Mouse (Mus musculus): Measurements from ENCODE around the gene 2410137M14Rik.
"Not testable (repeated sequence)": the region's sequence is repeated elsewhere in the genome, so short reads cannot be mapped to it uniquely, and the experiment has no call there.

The 2410137M14Rik gene

DNA sequence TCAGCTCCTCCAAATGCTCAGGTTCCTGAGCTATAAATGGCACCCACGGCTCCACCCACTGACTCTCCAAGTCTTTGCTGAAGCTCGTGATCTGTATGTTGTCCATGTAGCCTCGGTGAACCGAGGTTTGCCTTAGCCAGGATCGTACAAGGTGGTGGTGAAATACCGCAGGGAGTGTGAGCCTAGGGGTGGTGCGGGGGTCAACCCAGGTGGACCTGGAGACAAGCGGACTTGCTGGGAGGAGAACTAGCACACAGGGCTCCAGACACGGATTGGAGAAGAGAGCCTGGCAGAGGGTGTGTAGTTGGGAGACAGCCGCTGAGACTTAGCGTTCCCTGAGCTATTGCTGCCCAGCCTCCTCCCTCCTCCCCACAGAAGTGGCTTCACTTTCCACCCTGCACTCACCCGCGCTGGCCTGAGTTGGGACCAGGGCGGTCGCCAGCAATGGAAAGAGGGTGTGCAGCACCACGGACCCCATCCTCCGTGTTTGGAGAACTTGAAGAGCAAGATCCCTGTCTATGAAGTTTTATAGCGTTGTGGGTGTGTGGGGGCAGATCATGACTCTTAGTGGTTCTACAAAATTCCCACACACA is at the start of gene 2410137M14Rik:
Gene 2410137M14Rik (minus strand): TSS at position 17 of the 593 bp plus-strand sequence.
- ATAC-seq (ENCODE audit: insufficient number of reproducible peaks, low FRiP score, low TSS enrichment): no peak

DNA sequence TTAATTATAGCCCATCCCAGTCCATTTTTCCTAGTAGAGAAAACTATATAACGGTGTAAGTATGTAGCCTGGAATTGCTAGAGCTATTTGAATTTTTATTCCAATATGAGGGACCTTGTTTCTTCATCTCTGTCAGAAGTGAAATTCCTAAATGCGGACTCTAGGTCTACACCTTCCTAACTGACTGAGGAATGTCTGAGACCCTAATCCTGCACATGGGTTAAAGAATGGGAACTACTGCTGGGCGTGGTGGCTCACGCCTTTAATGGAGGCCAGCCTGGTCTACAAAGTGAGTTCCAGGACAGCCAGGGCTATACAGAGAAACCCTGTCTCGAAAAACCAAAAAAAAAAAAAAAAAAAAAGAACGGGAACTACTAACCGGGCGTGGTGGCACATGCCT is 48.1 kb upstream of the 2410137M14Rik start:
- no peak for ATAC-seq (ENCODE audit: insufficient number of reproducible peaks, low FRiP score, low TSS enrichment)

DNA sequence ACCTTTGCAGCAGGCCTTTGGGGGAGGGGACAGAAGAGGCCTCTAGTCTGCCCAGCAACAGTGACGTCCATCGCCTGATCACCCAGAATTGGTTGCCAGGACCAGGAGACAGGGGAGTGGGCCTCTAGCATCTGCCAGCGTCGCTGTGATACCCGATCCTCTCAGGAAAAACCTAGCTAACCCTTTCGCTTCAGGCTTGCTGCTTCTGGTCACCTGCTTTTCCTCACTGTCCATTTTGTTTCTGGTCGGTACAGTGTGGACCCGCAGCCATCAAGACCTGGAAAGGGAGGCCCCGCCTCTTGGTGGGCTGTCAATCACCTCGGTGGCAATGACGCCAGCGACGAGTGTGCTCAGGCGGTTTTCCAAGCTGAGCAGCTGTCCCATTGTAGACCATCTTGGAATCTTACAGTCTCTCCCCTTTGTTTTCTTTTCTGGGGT is 47.7 kb upstream of the 2410137M14Rik start:
- ATAC-seq (ENCODE audit: insufficient number of reproducible peaks, low FRiP score, low TSS enrichment): peak; percentile 98

DNA sequence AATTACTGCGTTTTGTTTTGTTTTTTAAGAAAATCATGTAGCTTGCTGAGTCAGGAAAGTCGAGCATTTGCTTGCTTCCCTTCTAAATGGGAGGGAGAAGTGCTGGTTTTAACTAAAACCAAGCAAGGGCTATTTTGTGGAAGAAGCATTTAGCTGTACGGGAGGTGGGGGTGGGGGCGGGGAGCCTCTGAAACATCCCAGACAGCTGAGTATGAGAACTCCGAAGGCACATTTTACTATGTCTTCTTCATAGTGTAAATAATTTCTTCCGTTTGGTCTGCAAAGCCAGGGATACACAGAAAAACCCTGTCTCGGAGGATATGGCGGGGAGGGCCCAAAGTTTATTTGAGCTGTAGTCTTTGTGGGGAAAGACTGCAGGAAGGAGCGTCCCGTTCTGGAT is 47.2 kb upstream of the 2410137M14Rik start:
- ATAC-seq (ENCODE audit: insufficient number of reproducible peaks, low FRiP score, low TSS enrichment): peak; percentile 21; the same call in 1 of the 2 replicates

DNA sequence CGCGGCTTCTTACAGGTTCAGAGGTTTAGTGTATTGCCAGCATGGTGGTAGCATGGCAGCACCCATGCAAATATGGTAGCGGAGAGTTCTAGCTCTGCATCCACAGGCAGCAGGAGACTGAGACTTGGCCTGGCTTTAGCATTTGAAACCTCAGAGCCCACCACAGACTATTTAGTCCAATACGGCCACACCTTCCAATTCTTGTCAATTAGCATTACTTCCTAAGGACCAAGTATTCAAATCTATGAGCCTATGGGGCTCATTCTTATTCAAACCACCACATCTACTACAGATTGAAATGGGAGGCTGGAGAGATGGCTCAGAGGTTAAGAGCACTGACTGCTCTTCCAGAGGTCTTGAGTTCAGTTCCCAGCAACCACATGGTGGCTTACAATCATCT is 46.4 kb upstream of the 2410137M14Rik start:
- no peak for ATAC-seq (ENCODE audit: insufficient number of reproducible peaks, low FRiP score, low TSS enrichment)

DNA sequence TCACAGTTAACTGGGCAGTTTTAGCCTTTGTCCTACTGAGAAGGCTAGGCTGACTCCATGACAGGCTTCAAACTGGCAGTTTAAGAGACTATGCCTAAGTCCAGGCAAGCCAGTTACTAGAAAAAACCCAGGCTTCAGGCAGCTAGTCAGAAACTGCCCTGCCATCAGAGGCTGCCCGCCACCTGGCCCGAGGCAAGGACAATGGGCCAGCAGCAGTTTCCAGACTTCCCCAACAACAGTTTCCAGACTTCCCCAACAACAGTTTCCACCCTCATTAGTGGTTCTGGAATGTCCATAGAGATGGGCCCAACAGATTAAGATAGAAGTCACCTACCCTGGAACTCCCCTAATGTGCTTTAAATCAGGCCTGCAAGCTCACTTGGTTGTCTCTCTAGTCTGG is 45.4 kb upstream of the 2410137M14Rik start:
- no peak for ATAC-seq (ENCODE audit: insufficient number of reproducible peaks, low FRiP score, low TSS enrichment)

DNA sequence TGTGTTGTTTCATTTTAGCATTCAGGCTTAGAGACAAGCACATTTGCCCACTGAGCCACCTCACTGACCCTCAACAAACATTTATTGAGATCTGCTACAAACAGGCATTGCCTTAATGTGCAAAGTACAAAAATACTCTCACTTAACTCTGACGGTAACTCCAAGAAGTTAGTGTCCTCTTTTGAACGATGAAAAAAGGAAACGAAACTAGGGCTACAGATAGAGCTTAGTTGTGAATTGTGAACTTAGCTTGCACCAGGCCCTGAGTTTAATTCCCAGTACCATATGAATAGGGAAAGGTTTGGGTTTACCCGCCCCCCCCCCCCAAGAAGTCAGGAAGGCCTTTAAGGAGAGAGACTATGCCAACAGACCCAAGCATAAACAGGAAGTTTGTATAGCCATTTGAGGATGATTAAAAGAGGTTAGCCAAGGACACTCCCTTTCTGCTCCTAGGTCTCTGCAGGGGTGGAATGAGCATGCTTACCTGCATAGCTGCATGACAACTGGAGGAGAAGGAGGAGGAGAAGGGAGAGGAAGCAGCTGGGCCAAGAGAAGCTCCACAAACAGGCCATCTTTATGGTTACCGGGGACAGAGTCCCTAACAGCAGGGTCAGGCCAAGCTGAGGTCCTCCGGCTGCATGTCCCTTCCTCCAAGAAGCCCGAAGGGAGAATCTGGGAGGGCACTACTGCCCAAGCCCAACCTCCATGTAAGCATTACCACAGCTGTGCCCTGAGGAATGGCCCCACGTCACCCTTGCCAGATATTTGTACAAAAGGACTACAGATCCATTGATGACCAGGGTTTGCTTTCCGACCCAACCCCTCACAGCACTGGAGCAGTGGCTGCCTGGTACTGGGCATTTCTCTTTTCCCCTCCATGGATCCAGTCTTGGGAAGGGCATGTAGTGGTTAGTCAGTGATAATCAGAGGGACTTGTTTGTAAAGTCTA is 41.9 kb upstream of the 2410137M14Rik start, which contains the start of gene Mog:
Gene Mog (minus strand): TSS at position 771 of the 949 bp plus-strand sequence.
- ATAC-seq (ENCODE audit: insufficient number of reproducible peaks, low FRiP score, low TSS enrichment): no peak

DNA sequence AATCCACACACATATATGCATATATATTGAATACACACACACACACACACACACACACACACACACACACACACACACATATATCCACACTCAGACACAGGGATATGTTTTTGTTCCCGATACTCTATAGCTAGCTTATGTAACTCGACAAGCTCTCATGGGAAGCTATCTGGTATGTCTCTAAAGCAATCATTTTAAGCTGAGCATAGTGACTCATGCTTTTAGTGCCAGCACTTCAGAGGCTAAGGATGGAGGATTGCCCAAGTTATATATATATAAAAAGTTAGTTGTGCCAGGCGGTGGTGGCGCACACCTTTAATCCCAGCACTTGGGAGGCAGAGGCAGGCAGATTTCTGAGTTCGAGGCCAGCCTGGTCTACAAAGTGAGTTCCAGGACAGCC is 38.2 kb upstream of the 2410137M14Rik start:
- not testable (repeated sequence) for ATAC-seq (ENCODE audit: insufficient number of reproducible peaks, low FRiP score, low TSS enrichment)

DNA sequence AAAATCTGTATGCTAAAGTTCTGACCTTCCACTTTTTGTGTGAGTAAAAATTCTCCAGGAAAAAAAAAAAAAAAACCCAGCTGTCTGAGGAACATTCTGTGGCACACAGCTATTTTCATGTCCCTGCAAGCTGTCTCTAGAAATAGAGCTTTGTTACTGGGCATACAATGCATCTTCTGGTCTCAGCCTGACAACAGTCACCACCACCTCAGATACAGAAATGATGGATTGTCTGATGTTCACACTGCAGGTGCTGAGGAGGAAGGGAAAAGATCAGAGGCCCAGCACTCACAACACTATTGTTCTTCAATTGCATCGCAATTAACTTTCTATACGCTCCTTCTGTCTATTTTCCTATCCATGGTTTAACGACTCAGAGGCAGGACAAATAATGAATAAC is 37.3 kb upstream of the 2410137M14Rik start:
- no peak for ATAC-seq (ENCODE audit: insufficient number of reproducible peaks, low FRiP score, low TSS enrichment)

DNA sequence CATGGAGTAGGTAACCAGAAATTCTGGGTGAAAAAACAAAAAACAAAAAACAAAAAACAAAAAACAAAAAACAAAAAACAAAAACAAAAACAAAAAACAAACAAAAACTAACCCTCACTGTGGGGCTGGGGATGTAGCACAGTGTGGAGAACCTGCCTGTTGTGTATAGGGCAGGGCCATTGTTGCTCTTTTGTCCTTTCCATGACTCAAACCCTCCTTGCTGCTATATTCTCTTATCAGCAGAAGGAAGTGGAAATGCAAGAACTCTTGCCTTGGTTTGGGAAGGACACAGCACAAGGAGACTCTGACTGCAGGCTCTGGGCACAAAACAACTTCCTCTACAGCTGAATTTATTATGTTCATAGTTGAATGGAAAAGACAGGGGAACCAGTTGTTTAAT is 35.3 kb upstream of the 2410137M14Rik start:
- no peak for ATAC-seq (ENCODE audit: insufficient number of reproducible peaks, low FRiP score, low TSS enrichment)

DNA sequence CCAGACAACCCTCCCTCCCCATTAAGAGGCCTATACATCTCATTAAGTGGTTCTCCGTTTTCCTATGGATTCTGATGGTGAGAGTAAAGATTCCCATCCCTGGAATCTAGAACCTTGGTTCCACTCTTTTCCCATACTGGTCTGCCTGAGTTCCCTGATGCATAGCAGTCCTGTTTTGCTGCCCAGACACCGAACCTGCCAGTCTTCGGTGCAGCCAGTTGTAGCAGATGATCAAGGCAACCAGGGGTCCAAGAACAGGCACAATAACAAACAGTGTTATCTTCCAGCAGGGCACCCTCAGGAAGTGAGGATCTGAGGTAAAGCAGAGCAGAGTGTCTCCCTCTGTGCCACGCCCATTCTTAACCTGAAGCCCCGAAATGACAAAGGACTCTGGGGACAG is 31.1 kb upstream of the 2410137M14Rik start:
- no peak for ATAC-seq (ENCODE audit: insufficient number of reproducible peaks, low FRiP score, low TSS enrichment)

DNA sequence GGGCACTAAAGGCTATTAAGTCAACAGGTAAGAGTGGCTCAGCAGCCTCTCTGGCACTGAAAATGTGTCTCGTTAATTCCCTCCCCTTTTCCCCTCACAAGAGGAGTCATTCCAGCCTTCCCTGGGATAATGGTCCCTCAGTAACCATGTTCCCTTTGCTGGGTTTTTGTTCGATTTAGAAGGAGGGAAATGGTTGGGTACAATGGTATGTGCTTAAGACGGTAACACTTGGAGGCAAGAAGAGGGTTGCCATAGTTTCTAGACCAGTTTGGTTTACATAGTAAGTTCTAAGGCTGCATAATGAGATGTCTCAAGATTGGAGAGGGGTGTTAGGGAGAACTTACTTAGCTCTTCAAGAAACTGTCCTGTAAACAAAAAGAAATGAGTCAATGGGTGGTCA is 30.7 kb upstream of the 2410137M14Rik start:
- ATAC-seq (ENCODE audit: insufficient number of reproducible peaks, low FRiP score, low TSS enrichment): no peak

DNA sequence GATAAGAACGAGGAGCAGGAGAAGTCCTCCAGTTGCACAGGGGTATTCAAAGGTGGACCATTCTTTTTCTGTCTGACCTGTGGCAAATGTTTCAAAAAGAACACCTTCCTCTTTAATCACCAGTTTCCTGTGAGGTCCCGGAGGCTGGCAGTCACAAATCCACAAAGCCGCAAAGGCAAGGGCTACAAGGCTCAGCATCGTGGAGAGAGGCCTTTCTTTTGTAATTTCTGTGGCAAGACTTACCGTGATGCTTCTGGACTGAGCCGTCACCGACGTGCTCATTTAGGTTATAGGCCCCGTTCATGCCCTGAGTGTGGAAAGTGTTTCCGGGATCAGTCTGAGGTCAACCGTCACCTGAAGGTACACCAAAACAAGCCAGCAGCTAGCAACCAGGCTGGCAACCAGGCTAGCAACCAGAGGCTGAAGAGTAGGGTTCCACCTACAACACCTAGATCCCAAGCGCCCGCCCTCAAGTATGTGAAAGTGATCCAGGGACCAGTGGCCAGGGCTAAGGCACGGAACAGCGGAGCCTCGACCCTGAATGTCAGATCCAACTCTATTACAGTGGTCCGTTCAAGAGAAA is 28.5 kb upstream of the 2410137M14Rik start:
- no peak for ATAC-seq (ENCODE audit: insufficient number of reproducible peaks, low FRiP score, low TSS enrichment)

DNA sequence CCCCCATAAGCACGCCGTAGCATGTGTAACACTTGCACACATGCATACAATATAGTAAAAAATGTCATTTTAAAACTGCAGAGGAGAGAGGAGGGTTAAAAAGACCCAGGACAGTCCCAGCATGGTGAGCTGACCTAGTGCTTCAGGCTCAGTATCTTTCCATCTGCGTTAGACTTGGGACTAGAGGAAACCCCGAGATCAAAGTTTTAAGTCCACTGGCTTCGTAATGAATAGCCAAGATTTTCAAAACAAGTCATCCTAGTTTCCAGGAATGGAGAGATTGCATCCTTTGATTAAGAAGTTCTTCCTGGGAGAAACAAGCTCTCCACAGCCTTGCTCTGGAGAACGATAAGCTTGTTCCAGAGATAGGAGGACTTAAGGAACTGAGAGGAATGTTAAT is 27.1 kb upstream of the 2410137M14Rik start:
- ATAC-seq (ENCODE audit: insufficient number of reproducible peaks, low FRiP score, low TSS enrichment): no peak

DNA sequence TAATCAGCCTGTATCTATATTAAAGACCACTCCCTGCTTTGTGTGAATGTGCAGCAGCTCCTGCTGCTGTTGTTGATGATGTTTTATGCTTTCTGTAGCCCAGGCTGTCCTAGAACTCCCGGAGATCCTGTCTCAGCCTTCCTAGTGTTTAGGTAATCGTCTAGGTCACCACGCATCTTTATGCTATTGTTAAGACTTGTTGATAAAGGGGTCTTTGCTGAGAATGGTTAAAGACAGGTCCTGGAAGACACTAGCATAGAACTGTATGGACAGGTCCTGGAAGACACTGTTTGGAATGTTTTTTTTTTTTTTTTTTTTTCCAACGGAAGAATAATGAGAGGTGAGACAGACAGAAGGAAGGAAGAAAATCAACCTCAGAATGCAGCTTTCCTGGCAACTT is 22.3 kb upstream of the 2410137M14Rik start:
- ATAC-seq (ENCODE audit: insufficient number of reproducible peaks, low FRiP score, low TSS enrichment): no peak

DNA sequence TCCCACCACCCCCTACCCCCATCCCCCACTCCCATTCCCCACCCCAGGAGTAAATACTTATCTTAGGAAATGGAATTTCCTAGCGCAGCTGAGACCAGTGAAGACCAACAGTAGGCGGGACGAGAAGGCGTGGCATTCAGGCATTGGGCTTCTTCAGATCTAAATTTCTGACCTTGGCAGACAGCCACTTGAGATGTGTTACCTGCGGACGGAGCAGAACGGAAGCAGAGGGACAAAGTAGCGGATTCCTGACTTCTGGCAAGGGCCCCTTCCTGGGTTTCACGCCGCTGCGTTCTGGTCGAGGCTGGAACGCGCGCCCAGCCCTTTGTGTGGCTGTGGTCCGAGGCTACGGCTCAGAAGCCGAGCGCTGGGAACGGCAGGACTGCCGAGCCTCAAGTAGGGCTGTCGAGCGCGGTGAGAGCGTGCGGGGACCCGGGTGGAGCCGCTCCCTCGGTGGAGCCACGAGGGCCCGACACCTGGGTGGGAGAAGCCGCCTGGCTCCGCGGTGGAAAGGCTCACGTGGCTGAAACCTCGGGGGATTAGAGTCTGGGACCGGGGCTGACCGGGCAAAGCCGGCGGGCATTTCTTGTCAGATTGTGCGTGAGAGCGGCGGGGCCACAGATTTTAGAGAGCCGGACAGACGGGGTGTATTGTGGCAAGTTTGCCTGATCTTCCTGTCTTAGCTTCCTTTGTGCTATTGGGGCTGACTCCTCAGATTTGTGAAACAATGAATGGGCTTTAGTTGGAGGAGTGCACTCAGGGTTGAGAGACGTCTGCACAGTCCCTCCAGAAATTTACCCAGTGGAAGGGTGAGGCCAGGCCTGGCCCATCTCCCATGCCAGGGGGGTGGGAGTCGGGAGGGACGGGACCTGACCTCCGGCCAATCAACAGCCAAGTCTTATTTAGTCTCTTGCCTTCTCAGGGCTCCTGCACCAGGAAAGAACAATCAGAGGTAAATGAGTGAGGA is 21.6 kb upstream of the 2410137M14Rik start:
- peak; percentile 31; the same call in 1 of the 2 replicates for ATAC-seq (ENCODE audit: insufficient number of reproducible peaks, low FRiP score, low TSS enrichment)

DNA sequence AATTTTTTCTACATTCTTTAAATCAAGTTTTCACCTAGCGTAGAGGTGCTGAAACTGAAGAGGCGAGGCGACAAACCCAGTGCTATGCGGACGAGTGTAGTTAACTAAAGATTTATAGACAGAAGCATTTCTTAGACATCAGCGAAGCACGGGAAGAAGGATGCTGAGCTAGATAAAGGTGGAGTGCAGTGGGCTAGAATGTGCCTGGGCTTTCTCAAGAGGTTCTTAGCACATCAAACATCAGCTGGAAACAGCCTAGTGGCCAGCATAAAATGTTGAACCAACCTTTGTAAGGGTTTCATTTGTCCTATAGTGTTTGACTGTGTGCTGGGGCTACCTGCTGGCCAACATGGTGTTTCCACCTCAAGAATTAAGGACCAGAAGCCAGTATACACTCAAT is 19.8 kb upstream of the 2410137M14Rik start, which contains the start of gene Zfp57:
Gene Zfp57 (plus strand): TSS at position 301 of the 400 bp plus-strand sequence.
- no peak for ATAC-seq (ENCODE audit: insufficient number of reproducible peaks, low FRiP score, low TSS enrichment)

DNA sequence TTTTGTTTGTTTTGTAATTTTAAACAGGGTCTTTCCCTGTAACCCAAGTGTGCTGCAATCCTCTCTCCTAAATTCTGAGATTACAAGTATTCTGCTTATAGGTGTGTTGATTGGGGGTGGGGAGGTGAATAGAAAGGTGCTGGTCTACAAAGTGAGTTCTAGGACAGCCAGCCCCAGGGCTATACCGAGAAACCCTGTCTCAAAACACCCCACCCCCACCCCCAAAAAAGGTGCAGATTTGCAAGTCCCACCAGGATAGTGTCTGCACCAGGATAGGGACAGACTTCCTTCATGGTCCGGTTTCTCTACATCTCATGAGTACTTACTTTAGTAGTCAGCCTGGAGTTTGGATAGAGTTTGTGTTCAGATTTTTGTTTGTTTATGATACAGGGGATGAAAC is 17.4 kb upstream of the 2410137M14Rik start:
- no peak for ATAC-seq (ENCODE audit: insufficient number of reproducible peaks, low FRiP score, low TSS enrichment)

DNA sequence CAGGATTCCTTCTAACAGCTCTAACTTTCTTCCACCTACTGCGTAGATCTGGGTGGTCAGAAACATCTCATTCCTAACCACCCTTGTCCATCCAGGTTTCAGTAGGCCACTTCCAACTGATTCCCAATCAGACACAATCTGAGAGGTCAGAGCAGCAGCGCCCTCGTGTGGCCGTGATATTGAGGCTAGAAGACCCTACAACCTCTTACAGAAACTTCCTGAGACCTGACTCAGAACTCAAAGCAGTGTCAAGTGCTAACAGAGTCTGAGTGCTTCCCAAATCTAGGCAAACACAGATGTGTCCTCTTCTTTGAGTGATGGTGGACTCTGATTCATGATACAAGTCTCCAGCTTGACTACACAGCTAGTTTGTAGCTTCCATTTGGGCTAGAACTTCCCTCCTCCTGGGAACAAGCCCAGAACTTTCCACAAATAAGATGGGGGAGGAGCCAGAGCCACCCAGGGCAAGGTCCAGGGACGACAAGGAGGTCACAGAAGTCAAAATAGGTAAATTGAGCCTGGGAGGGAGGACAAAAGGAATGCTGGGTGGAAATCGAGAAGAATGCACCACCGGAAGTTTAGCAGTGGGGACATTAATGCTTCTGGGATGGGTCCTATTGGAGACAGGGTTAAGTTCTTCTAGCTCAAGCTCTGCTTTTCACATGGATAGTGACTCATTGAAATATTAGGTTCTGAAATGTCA is 16.1 kb upstream of the 2410137M14Rik start:
- ATAC-seq (ENCODE audit: insufficient number of reproducible peaks, low FRiP score, low TSS enrichment): no peak

All from cerebellum, adult (tissue).